Mouse (Mus musculus) megakaryocyte, embryonic 14.5 days (primary cell): Measurements from ENCODE around the gene Fbxw7.

ENCODE experiments used
- FLI1 ChIP-seq: IDR thresholded peaks from 2 replicates; pipeline ENCODE4 v1.6.1; 2012; ENCODE audit warnings: low read length, inconsistent platforms, mixed read lengths
- GATA1 ChIP-seq: IDR thresholded peaks from 3 replicates; pipeline ENCODE4 v1.6.1; 2012; ENCODE audit warnings: mixed read lengths, low read length, inconsistent platforms, borderline replicate concordance

- TF ChIP-seq GATA1 (no peak), FLI1 (no peak)
Measured at GRCm38 (mm10) chr3:84917903-84918679, 103.0 kb downstream of the Fbxw7 start.
